Mouse (Mus musculus) spleen, adult 18-20 months (tissue): ENCODE results near the gene Cox5a.

Source experiments
- DNase-seq, 2 experiments: peaks; one replicate each; pipeline ENCODE4 v3.0.0; 2022; ENCODE audit warnings: mixed read lengths in 2 of 2

Cox5a gene

GRCm38 (mm10) chr9:57526435-57526834, 5.4 kb downstream of the Cox5a start:
- no peak for DNase-seq

GRCm38 (mm10) chr9:57531946-57532345, 10.9 kb downstream of the Cox5a start:
- no peak for DNase-seq

GRCm38 (mm10) chr9:57536362-57536761, 15.3 kb downstream of the Cox5a start:
- DNase-seq = no peak

- peak; percentile 79 to 85 for DNase-seq
Measured at GRCm38 (mm10) chr9:57537044-57537727, 16.1 kb downstream of the Cox5a start, which contains the start of gene Fam219b. Fam219b (plus strand) TSS chr9:57537528.

GRCm38 (mm10) chr9:57537728-57538181, 16.7 kb downstream of the Cox5a start:
- DNase-seq = no peak

GRCm38 (mm10) chr9:57539550-57539949, 18.5 kb downstream of the Cox5a start:
- no peak for DNase-seq

GRCm38 (mm10) chr9:57541312-57541711, 20.2 kb downstream of the Cox5a start:
- DNase-seq = peak in 1 of 2 experiments; percentile 33

GRCm38 (mm10) chr9:57543951-57544350, 22.9 kb downstream of the Cox5a start:
- no peak for DNase-seq

- no peak for DNase-seq
Measured at GRCm38 (mm10) chr9:57547287-57547686, 26.2 kb downstream of the Cox5a start.

- no peak for DNase-seq
Measured at GRCm38 (mm10) chr9:57547869-57548268, 26.8 kb downstream of the Cox5a start.

GRCm38 (mm10) chr9:57549186-57549585, 28.1 kb downstream of the Cox5a start:
- no peak for DNase-seq

GRCm38 (mm10) chr9:57550126-57550862, 29.2 kb downstream of the Cox5a start:
- DNase-seq = no peak

GRCm38 (mm10) chr9:57552139-57552887, 31.2 kb downstream of the Cox5a start, which contains the start of gene Mpi:
Mpi (minus strand) TSS chr9:57552763.
- DNase-seq = peak in 1 of 2 experiments; percentile 63

- no peak for DNase-seq
Measured at GRCm38 (mm10) chr9:57553119-57553518, 32.0 kb downstream of the Cox5a start.

GRCm38 (mm10) chr9:57554753-57555152, 33.7 kb downstream of the Cox5a start:
- no peak for DNase-seq

GRCm38 (mm10) chr9:57557215-57557614, 36.1 kb downstream of the Cox5a start:
- no peak for DNase-seq

- DNase-seq = no peak
Measured at GRCm38 (mm10) chr9:57558625-57559024, 37.6 kb downstream of the Cox5a start.

- no peak for DNase-seq
Measured at GRCm38 (mm10) chr9:57559568-57559967, 38.5 kb downstream of the Cox5a start.

- DNase-seq = no peak
Measured at GRCm38 (mm10) chr9:57560263-57560662, 39.2 kb downstream of the Cox5a start.

- peak; percentile 89 to 95 for DNase-seq
Measured at GRCm38 (mm10) chr9:57560861-57561710, 40.0 kb downstream of the Cox5a start, which contains the start of gene Scamp2. Scamp2 (plus strand) TSS chr9:57560943.

GRCm38 (mm10) chr9:57561711-57562099, 40.6 kb downstream of the Cox5a start:
- DNase-seq = peak in 1 of 2 experiments; percentile 28

- no peak for DNase-seq
Measured at GRCm38 (mm10) chr9:57562896-57563372, 41.9 kb downstream of the Cox5a start.
